Mouse (Mus musculus): Measurements from ENCODE around the gene Osbp2. TPM values are rescaled to one million over a fixed set of nuclear protein-coding genes. Genes with fewer than 3 reads are reported as not detected.

Osbp2 gene
- polyA plus RNA-seq, 1 experiment from 2014 or later: 0.73 TPM

- Histone ChIP-seq H3K27ac (no peak overlapping the region), H3K4me1 (replicated peaks) (0 out of 2 replicates have a peak, but pooled peaks cover 2% of the 10 kb centered on the region), H3K27me3 (no peaks in the 10 kb centered on the region), H3K4me2 (no peak overlapping the region), H3K4me3 (replicated peaks) (no peak overlapping the region), H3K36me3 (no peaks in the 10 kb centered on the region), H3K9ac (replicated peaks) (no peak overlapping the region), H3K9me3 (no peaks in the 10 kb centered on the region)
- no peak for ATAC-seq (ENCODE audit: insufficient number of reproducible peaks, insufficient read depth, low FRiP score, low TSS enrichment, low read depth)
- WGBS: 67% methylated on average over 10 of the region's 10 CpGs
These were observed 138.2 kb downstream of the Osbp2 start for GRCm38 (mm10) chr11:3725331-3726054.

GRCm38 (mm10) chr11:3724726-3725125, 139.0 kb downstream of the Osbp2 start:
- WGBS: 73% methylated on average over 5 of the region's 5 CpGs
- H3K4me3 ChIP-seq (replicated peaks): no peak overlapping the region
- H3K9me3 ChIP-seq: no peaks in the 10 kb centered on the region
- H3K27me3 ChIP-seq: no peaks in the 10 kb centered on the region
- ATAC-seq (ENCODE audit: insufficient number of reproducible peaks, insufficient read depth, low FRiP score, low TSS enrichment, low read depth): no peak
- H3K27ac ChIP-seq: no peak overlapping the region
- H3K36me3 ChIP-seq: no peaks in the 10 kb centered on the region
- no peak overlapping the region for H3K9ac ChIP-seq (replicated peaks)
- H3K4me2 ChIP-seq: no peak overlapping the region
- H3K4me1 ChIP-seq (replicated peaks): 0 out of 2 replicates have a peak, but pooled peaks cover under 1% of the 10 kb centered on the region

GRCm38 (mm10) chr11:3723910-3724309, 139.8 kb downstream of the Osbp2 start:
- Histone ChIP-seq H3K4me3 (replicated peaks) (no peak overlapping the region), H3K9ac (replicated peaks) (no peak overlapping the region), H3K36me3 (no peaks in the 10 kb centered on the region), H3K27ac (no peak overlapping the region), H3K4me1 (replicated peaks) (no peaks in the 10 kb centered on the region), H3K9me3 (no peaks in the 10 kb centered on the region), H3K27me3 (no peaks in the 10 kb centered on the region), H3K4me2 (no peak overlapping the region)
- WGBS: 73% methylated on average over 4 of the region's 4 CpGs
- ATAC-seq (ENCODE audit: insufficient number of reproducible peaks, insufficient read depth, low FRiP score, low TSS enrichment, low read depth): no peak

DNA sequence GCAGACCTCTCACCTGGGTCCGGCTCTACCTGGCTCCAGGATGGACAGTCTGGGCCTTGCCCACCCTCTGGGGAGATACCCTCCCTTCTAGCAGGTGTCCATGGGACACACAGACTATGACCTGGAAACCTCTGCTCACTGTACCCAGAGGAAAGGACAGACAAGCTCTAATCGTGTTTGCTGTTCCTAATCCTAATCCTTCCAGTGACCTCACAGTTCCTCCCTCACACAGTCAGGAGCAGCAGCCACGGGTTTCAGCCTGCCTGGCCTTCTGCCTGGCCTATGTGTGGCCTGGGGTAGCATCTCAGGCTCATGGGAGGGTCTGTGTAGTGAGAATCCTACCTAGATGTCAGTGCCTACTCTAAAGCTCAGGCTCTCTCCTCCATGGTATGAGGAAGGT, 140.8 kb downstream of the Osbp2 start:
- H3K36me3 ChIP-seq: no peaks in the 10 kb centered on the region
- H3K27me3 ChIP-seq: no peaks in the 10 kb centered on the region
- H3K9ac ChIP-seq (replicated peaks): no peak overlapping the region
- no peaks in the 10 kb centered on the region for H3K9me3 ChIP-seq
- ATAC-seq (ENCODE audit: insufficient number of reproducible peaks, insufficient read depth, low FRiP score, low TSS enrichment, low read depth): no peak
- no peak overlapping the region for H3K4me2 ChIP-seq
- no peak overlapping the region for H3K4me3 ChIP-seq (replicated peaks)
- H3K4me1 ChIP-seq (replicated peaks): no peaks in the 10 kb centered on the region
- WGBS: 65% methylated on average over 3 of the region's 3 CpGs
- H3K27ac ChIP-seq: no peak overlapping the region

- H3K4me3 ChIP-seq (replicated peaks): no peak overlapping the region
- H3K9me3 ChIP-seq: no peaks in the 10 kb centered on the region
- no peak overlapping the region for H3K9ac ChIP-seq (replicated peaks)
- no peaks in the 10 kb centered on the region for H3K27me3 ChIP-seq
- no peaks in the 10 kb centered on the region for H3K4me1 ChIP-seq (replicated peaks)
- ATAC-seq (ENCODE audit: insufficient number of reproducible peaks, insufficient read depth, low FRiP score, low TSS enrichment, low read depth): no peak
- no peak overlapping the region for H3K4me2 ChIP-seq
- 59% methylated on average over 3 of the region's 3 CpGs for WGBS
- H3K27ac ChIP-seq: no peak overlapping the region
- H3K36me3 ChIP-seq: no peaks in the 10 kb centered on the region
These were observed 141.7 kb downstream of the Osbp2 start for GRCm38 (mm10) chr11:3722036-3722435.

GRCm38 (mm10) chr11:3716662-3717061, 147.0 kb downstream of the Osbp2 start:
- ATAC-seq (ENCODE audit: insufficient number of reproducible peaks, insufficient read depth, low FRiP score, low TSS enrichment, low read depth): no peak
- H3K4me2 ChIP-seq: no peak overlapping the region
- no peak overlapping the region for H3K9ac ChIP-seq (replicated peaks)
- 86% methylated on average over 6 of the region's 6 CpGs for WGBS
- no peak overlapping the region for H3K4me3 ChIP-seq (replicated peaks)
- H3K27me3 ChIP-seq: no peaks in the 10 kb centered on the region
- H3K9me3 ChIP-seq: no peaks in the 10 kb centered on the region
- no peak overlapping the region for H3K27ac ChIP-seq
- no peaks in the 10 kb centered on the region for H3K4me1 ChIP-seq (replicated peaks)
- no peaks in the 10 kb centered on the region for H3K36me3 ChIP-seq

DNA sequence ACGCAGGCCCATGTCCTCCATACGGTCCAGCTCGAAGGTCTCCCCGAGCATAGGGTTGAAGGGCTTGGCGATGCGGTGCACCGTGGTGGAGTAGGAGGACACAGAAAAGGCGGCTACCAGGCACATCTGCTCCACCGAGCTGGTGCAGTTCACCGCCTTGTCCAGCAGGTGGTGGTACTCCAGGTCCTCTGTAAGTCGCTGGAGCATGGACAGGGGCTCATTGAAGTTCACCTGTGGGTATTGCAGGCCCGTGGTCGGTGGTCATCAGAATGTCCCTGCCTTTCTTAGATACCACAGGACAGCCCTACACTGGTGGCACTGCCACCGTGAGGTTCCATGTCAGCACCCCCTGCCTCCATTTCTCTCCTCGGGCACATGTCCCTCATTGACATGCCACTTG, 149.2 kb downstream of the Osbp2 start:
- no peak for ATAC-seq (ENCODE audit: insufficient number of reproducible peaks, insufficient read depth, low FRiP score, low TSS enrichment, low read depth)
- Histone ChIP-seq H3K9ac (replicated peaks) (no peak overlapping the region), H3K36me3 (no peaks in the 10 kb centered on the region), H3K27ac (no peak overlapping the region), H3K27me3 (no peaks in the 10 kb centered on the region), H3K4me3 (replicated peaks) (no peak overlapping the region), H3K4me1 (replicated peaks) (no peaks in the 10 kb centered on the region), H3K9me3 (no peaks in the 10 kb centered on the region), H3K4me2 (no peak overlapping the region)
- WGBS: 35% methylated on average over 15 of the region's 15 CpGs

- H3K4me1 ChIP-seq (replicated peaks): peaks cover 7% of the 10 kb centered on the region; the same call in 1 of the 2 replicates
- no peaks in the 10 kb centered on the region for H3K9me3 ChIP-seq
- no peak overlapping the region for H3K4me3 ChIP-seq (replicated peaks)
- H3K9ac ChIP-seq (replicated peaks): no peak overlapping the region
- H3K4me2 ChIP-seq: no peak overlapping the region
- H3K36me3 ChIP-seq: no peaks in the 10 kb centered on the region
- H3K27me3 ChIP-seq: peaks cover 5% of the 10 kb centered on the region
- ATAC-seq (ENCODE audit: insufficient number of reproducible peaks, insufficient read depth, low FRiP score, low TSS enrichment, low read depth): no peak
- WGBS: 77% methylated on average over 14 of the region's 14 CpGs
- H3K27ac ChIP-seq: no peak overlapping the region
These were observed 153.5 kb downstream of the Osbp2 start for GRCm38 (mm10) chr11:3710203-3710602.

DNA sequence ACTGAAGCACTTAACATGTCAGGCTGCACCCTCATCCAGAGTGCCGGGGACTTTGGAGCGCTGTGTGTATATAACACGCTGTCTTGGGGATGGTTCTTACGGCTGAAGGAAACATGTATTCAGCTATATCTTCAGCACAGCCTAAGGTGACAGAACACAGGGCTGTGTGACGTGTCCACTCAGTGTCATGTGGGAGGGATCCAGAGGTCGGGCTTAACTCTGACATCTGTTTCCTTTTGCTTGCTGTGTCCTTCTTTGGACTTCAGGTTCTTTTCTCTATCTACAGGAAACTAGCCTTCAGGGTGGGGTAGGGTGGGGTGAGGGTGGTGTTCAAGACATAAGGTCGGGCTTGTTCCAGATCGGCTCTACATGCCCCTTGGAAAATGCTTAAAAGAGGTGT, 156.6 kb downstream of the Osbp2 start:
- 87% methylated on average over 8 of the region's 8 CpGs for WGBS
- Histone ChIP-seq H3K9me3 (no peaks in the 10 kb centered on the region), H3K4me3 (replicated peaks) (no peak overlapping the region), H3K27ac (no peak overlapping the region), H3K27me3 (peaks cover 11% of the 10 kb centered on the region), H3K9ac (replicated peaks) (no peak overlapping the region), H3K36me3 (no peaks in the 10 kb centered on the region), H3K4me2 (no peak overlapping the region), H3K4me1 (replicated peaks) (peaks cover 22% of the 10 kb centered on the region)
- ATAC-seq (ENCODE audit: insufficient number of reproducible peaks, insufficient read depth, low FRiP score, low TSS enrichment, low read depth): no peak

DNA sequence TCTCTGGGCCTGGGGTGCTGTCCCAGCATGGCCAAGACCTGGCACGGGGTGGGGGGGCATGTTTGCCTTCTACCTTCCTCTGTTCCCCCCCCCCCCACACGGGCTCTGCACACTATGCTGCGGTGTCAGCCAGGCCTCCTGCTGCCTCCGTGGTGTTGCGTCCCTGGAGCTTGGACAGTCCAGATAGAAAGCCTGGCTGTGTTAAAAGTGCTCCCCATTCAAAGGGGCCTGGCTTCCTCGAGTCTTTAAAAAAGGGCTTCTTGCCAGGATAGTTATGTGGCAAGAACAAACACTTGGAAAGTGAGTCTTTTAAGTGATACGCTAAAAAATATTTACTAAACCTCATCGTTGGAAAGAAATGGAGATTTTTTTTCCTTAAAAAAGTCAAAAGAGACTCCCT, 159.3 kb downstream of the Osbp2 start:
- Histone ChIP-seq H3K4me3 (replicated peaks) (no peak overlapping the region), H3K27ac (peak overlapping the region; percentile 19; the same call in 1 of the 2 replicates), H3K9ac (replicated peaks) (no peak overlapping the region), H3K4me1 (replicated peaks) (peaks cover 22% of the 10 kb centered on the region), H3K4me2 (no peak overlapping the region), H3K9me3 (no peaks in the 10 kb centered on the region), H3K36me3 (no peaks in the 10 kb centered on the region), H3K27me3 (peaks cover 11% of the 10 kb centered on the region)
- WGBS: 75% methylated on average over 8 of the region's 8 CpGs
- ATAC-seq (ENCODE audit: insufficient number of reproducible peaks, insufficient read depth, low FRiP score, low TSS enrichment, low read depth): no peak

DNA sequence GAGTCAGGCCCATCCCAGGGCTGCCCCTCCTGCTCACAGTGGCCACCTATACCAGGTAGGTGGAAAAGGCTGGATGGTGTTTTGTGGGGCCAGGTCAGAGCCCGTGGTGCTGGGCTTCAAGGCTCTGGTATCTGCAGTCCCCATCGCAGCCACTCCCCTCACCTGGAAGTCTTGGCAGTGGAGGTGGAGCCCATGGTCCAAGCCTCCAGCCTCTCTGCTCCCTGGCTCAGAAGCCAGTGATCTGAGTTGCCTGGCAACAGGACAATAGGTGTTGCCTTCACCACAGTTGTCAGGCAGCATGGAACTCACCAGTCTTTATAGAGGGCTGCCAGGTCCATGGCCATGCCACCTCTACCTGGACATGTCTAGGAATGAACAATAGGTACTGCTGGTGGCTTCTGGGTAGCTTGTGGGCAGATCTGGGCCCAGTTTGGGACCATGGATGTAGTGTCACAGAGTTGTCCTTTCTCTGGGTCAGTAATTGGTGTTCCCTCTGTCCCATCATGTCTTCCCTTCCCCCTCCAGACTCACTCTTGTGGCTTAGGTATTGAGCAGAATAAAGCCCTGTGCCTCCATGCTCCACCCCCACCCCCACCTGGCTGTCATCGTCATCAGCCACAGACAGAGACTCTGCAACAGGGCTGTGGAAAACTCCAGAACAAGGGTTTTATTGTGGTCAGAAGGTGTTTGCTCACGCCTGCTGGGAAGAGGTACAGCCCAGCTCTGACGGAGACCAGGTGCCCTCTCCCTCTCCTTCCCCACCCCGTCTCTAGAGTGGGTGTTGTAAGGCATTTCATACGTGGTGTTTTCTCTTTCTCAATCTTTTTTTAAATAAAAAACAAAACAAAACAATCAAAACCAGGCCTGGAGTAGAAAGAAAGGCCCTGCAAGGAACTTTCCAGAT, 160.4 kb downstream of the Osbp2 start:
- Histone ChIP-seq H3K36me3 (no peaks in the 10 kb centered on the region), H3K4me1 (replicated peaks) (peaks cover 22% of the 10 kb centered on the region), H3K27ac (0 out of 2 replicates have a peak overlapping the region, but pooled peaks have one; percentile 5), H3K4me3 (replicated peaks) (no peak overlapping the region), H3K9ac (replicated peaks) (no peak overlapping the region), H3K9me3 (no peaks in the 10 kb centered on the region), H3K27me3 (peaks cover 11% of the 10 kb centered on the region), H3K4me2 (no peak overlapping the region)
- ATAC-seq (ENCODE audit: insufficient number of reproducible peaks, insufficient read depth, low FRiP score, low TSS enrichment, low read depth): no peak
- WGBS: 62% methylated on average over 7 of the region's 7 CpGs

All from limb, embryonic 12.5 days (tissue).